ENCODE assay signal across 8 mouse cellular contexts in the genomic region with DNA sequence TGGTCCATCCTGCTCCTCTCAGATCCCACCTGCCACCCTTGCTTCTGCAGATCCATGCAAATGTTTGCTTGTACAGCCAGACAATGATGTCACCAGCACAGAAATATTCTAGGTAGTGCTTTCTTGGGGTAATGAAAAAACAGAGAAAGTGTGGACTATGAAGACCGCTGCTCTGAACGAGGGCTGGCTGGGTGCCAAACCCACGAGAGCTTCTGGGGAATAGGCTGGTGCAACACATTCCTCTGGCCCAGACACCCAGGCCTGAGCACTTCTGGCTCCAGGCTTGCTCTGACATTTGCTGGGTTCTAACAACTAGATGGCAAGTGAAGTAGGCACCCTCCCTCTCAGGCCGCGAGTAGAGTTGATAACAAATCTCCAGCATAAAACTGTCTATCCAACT. TPM values are rescaled to one million over a fixed set of nuclear protein-coding genes. Genes with fewer than 3 reads are reported as not detected.
DNase-seq lines count a peak whose midpoint lies in the region; ATAC-seq and TF ChIP-seq lines count a peak whose summit lies in the region.

No protein-coding gene starts in this region.

- H3K4me2 ChIP-seq in liver, embryonic 12.5 days: no peak overlapping the region
- H3K4me2 ChIP-seq in embryonic facial prominence, embryonic 14.5 days (ENCODE audit: low read depth, low read length): no peak overlapping the region
- H3K4me2 ChIP-seq in heart, postnatal 0 days (ENCODE audit: low read depth, low read length): no peak overlapping the region

- H3K27ac ChIP-seq in liver, embryonic 12.5 days: no peak overlapping the region
- no peak overlapping the region; the same call in 1 of the 2 replicates for H3K27ac ChIP-seq in embryonic facial prominence, embryonic 14.5 days (replicated peaks; ENCODE audit: low read depth, low read length)
- H3K27ac ChIP-seq in heart, postnatal 0 days (ENCODE audit: low read depth): peak overlapping the region; percentile 73

- H3K4me3 ChIP-seq in liver, embryonic 12.5 days: no peak overlapping the region
- H3K4me3 ChIP-seq in embryonic facial prominence, embryonic 14.5 days (ENCODE audit: low read depth, low read length): no peak overlapping the region
- H3K4me3 ChIP-seq in heart, postnatal 0 days (ENCODE audit: low read depth, low read length): no peak overlapping the region

- no peaks in the 10 kb centered on the region for H3K9me3 ChIP-seq in liver, embryonic 12.5 days (replicated peaks)
- H3K9me3 ChIP-seq in embryonic facial prominence, embryonic 14.5 days (ENCODE audit: control insufficient read depth, low read length): no peaks in the 10 kb centered on the region
- no peaks in the 10 kb centered on the region for H3K9me3 ChIP-seq in heart, postnatal 0 days (replicated peaks; ENCODE audit: control insufficient read depth, low read length)

- no peak for TF ChIP-seq EP300 in heart, postnatal 0 days (IDR thresholded peaks at IDR 0.05; ENCODE audit: low read depth)

- DNase-seq in liver: peak; percentile 59
- DNase-seq in adrenal gland, adult 8-10 months: peak; percentile 45
- peak; percentile 81 for DNase-seq in embryonic facial prominence, embryonic 14.5 days (ENCODE audit: low spot score)
- DNase-seq in heart, postnatal 0 days (ENCODE audit: low spot score): peak; percentile 72
- DNase-seq in left cerebral cortex, postnatal 4 days: peak; percentile 72
- DNase-seq in ovary, postnatal 36 days (ENCODE audit: low spot score): peak; percentile 61
- DNase-seq in neural tube, embryonic 10.5 days (ENCODE audit: extremely low spot score, low spot score): no peak

- no peak overlapping the region for H3K9ac ChIP-seq in liver, embryonic 12.5 days
- H3K9ac ChIP-seq in embryonic facial prominence, embryonic 14.5 days (ENCODE audit: low read depth, low read length): no peak overlapping the region
- no peak overlapping the region for H3K9ac ChIP-seq in heart, postnatal 0 days (replicated peaks; ENCODE audit: low read depth, low read length)

- H3K36me3 ChIP-seq in liver, embryonic 12.5 days: 0 out of 2 replicates have a peak, but pooled peaks cover 6% of the 10 kb centered on the region
- H3K36me3 ChIP-seq in embryonic facial prominence, embryonic 14.5 days (ENCODE audit: control insufficient read depth, insufficient read depth, low read length): no peaks in the 10 kb centered on the region
- no peaks in the 10 kb centered on the region; the same call in 1 of the 2 replicates for H3K36me3 ChIP-seq in heart, postnatal 0 days (replicated peaks; ENCODE audit: control insufficient read depth, insufficient read depth, low read length)

- H3K4me1 ChIP-seq in liver, embryonic 12.5 days: peaks cover 58% of the 10 kb centered on the region
- peaks cover 19% of the 10 kb centered on the region for H3K4me1 ChIP-seq in embryonic facial prominence, embryonic 14.5 days (ENCODE audit: control insufficient read depth, insufficient read depth, low read length)
- peaks cover 58% of the 10 kb centered on the region for H3K4me1 ChIP-seq in heart, postnatal 0 days (ENCODE audit: control insufficient read depth, insufficient read depth)

- ATAC-seq in liver, embryonic 12.5 days: no peak
- peak; percentile 72 for ATAC-seq in embryonic facial prominence, embryonic 14.5 days (ENCODE audit: low read depth)
- ATAC-seq in heart, postnatal 0 days (ENCODE audit: insufficient read depth, low read depth): peak; percentile 60

- intact Hi-C loops in left cerebral cortex, postnatal 4 days (cut with DNase I): no loop called here

- H3K27me3 ChIP-seq in liver, embryonic 12.5 days (replicated peaks): no peaks in the 10 kb centered on the region
- no peaks in the 10 kb centered on the region for H3K27me3 ChIP-seq in embryonic facial prominence, embryonic 14.5 days (replicated peaks; ENCODE audit: control insufficient read depth, insufficient read depth, low read length)
- H3K27me3 ChIP-seq in heart, postnatal 0 days (ENCODE audit: control insufficient read depth, insufficient read depth, low read length): no peaks in the 10 kb centered on the region

- WGBS in liver, embryonic 12.5 days (ENCODE audit: insufficient replicate concordance): 43% methylated on average over 5 of the region's 5 CpGs
- 24% methylated on average over 5 of the region's 5 CpGs for WGBS in embryonic facial prominence, embryonic 14.5 days
- WGBS in heart, postnatal 0 days: 8% methylated on average over 5 of the region's 5 CpGs

- TF ChIP-seq CTCF in heart, postnatal 0 days (IDR thresholded peaks at IDR 0.05; ENCODE audit: low read depth): no peak

RNA-seq across cellular contexts. Expression of a gene that starts 11.6 kb away (rescaled TPM):
- polyA plus RNA-seq in liver, embryonic 12.5 days (2016; fragmentation: Nextera tagmentation; extraction: Ambion mirVana): 29.8 and 31.7 TPM in 2 replicates
- total RNA-seq in adrenal gland, adult 8-10 months (2022): 100 to 1,000 TPM in 2 of 4 experiments, 10 to 100 TPM in 2; 88.2 to 135 (median 105) TPM
- polyA plus RNA-seq in embryonic facial prominence, embryonic 14.5 days (2014; fragmentation: Nextera tagmentation; extraction: Ambion mirVana): 60.6 and 65.5 TPM in 2 replicates
- 89.5 and 118 TPM in 2 replicates for total RNA-seq in heart, postnatal 0 days (2014; rRNA removed; ENCODE audit: low replicate concordance)
- 48.0 and 50.7 TPM in 2 replicates for polyA plus RNA-seq in heart, postnatal 0 days (2015; fragmentation: Nextera tagmentation; extraction: Ambion mirVana)
- total RNA-seq in left cerebral cortex, postnatal 4 days (2021): 100 to 1,000 TPM; 163 to 173 TPM
